Mouse (Mus musculus): ENCODE measurements around the gene Specc1.

Specc1 gene

DNA sequence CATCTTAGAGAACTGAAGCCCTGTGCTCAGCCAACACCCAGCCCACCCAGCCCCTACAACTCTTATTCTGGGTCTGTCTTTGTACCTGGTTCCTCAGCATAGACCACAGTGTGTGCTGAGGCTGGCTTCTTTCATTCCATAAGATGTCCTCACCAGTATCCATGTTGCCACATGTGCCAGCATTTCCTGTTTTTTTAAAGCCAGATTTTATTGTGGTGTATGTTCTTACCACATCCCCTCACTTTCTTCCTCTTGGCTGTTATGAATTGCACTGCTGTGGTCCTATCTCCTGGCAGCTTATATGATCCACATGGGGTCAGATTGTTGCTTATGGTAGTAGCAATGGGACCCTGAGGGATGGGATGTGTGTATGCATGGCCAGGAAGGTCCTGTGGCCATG lies 92.6 kb downstream of the Specc1 start:
- no peak for DNase-seq (ENCODE audit: low read depth, low spot score)

DNA sequence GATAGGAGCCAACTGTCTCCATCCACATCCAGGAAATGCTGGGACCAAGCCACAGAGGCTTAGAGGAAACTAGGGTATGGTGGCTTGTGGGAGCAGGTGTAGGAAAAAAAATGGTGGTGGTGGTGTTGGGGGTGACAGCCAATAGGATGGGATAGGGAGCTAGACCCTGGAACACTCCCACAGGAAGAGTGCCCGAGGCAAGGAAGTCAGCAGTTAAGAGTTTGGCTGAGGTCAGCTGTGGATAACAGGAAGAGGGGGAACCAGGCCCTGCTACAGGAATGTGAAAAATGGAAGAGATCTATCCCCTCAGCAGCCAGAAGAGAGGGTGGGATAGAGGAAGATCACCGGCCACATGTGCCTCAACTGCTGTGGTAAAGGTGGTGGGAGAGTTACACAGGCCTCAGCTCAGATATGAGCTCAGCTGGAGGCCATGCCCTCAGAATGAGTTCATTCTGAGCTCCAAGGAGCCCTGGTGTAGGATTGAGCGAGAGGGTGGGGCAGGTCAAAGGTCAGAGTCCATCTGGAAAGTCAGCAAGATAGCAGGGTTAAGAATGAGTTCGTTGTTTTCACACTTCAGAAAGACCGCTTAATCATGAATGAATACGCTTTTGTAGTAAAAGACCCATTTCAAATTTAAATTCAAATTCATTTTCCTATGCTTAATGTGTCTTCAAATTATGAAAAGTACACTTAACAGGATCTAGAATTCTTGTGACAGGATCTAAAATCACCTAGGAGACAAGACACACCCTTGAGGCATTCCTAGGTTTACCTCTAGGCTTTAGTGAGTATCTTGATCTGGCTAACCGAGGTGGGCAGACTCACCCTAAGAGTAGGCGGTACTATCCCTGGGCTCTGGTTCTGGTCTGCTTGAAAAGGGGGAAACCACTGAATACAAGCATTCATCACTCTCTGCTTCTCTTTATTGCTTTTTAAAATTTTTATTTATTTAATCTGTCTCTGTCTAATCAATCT lies 94.1 kb downstream of the Specc1 start:
- no peak for DNase-seq (ENCODE audit: low read depth, low spot score)

DNA sequence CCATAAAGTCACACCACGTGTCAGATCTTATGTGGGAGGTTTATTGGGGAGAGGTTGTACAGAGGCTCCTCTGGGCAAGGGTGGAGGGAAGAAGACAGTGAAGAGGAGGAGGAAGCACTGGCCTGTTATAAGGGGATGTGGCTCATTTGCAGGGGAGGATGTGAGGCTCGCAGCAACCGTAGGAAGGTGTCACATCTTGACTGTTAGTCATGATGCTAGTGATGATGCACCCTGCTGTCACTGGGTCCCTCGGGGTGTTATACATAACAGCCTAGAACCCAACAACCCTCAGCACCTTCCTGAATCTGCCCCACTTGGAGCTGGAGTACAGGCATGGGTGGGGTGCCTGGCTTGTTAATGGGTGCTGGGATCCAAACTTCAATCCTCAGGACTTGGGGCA lies 94.9 kb downstream of the Specc1 start:
- DNase-seq (ENCODE audit: low read depth, low spot score): no peak

DNA sequence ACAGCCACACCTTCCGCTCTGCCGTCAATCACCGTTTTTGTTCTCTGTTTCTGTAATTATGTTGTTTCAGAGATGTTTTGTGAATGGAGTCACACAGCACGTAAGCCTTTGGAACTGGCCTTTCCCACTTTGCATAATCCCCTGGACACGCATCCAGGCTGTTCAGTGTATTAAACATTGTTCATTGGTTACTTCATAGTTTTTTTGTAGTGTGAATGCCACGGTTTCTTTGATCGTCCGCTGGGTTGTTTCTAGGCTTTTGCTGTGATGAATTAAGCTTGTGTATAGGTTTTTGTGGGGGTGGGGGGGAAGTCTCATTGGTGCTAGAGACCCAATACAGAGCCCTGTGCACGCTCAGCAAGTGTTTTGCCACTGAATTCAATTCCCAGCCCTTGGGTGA lies 97.4 kb downstream of the Specc1 start:
- DNase-seq (ENCODE audit: low read depth, low spot score): no peak

DNA sequence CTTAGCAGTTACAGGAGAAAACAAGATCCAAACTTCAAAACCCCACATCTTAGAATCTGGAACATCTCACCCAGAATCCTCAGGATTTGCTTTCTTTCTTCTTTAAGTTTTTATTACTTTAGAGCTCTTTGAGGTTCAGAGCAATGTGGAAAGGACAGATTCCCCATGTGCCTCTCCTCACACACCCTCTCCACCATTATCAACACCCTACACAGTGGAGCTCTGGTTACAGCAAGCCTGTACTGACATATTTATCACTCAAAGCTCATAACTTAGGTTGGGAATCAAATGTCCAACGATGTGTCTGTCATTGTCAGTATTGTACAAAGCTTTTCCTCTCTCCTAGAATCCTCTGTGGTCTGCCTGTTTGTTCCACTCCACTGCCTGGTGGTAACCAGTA lies 108.0 kb downstream of the Specc1 start:
- DNase-seq (ENCODE audit: low read depth, low spot score): no peak

DNA sequence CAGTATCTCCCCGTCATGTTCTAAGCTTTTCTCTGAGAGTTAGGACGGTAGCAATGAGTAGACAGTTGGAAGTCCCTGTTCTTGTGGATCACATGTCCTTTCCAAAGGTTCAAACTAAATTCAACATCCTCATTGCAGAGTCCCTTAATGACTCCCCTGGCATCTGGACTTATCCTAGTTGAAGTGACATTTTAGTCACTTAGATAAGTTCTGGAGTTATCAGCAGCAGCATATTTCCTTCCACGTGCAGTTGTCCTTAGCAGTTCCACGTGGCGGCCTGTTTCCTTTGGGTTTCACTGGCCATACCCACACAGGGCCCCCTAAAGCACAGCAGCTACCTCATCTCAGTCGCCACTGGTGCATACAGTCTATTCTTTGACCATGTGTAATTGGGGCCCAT lies 109.1 kb downstream of the Specc1 start:
- no peak for DNase-seq (ENCODE audit: low read depth, low spot score)

DNA sequence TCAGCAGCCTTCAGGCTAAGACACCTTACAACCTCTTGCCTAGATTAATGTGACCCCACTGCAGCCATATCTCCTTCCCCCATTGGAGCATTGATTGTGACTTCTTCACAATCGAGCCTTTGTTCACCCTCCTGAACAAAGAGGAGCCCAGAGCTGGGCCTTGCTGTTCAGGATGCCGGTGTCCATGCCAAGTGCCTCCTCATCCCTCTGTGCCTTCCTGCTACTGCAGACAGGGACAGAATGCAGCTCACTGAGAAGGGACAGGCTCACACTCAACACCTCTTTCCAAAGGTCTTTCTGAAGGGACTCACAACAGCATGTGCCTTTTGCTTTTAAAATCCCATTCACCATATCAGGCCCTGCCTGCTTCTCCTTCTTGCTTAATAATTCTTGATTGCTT lies 113.0 kb downstream of the Specc1 start:
- no peak for DNase-seq (ENCODE audit: low read depth, low spot score)

DNA sequence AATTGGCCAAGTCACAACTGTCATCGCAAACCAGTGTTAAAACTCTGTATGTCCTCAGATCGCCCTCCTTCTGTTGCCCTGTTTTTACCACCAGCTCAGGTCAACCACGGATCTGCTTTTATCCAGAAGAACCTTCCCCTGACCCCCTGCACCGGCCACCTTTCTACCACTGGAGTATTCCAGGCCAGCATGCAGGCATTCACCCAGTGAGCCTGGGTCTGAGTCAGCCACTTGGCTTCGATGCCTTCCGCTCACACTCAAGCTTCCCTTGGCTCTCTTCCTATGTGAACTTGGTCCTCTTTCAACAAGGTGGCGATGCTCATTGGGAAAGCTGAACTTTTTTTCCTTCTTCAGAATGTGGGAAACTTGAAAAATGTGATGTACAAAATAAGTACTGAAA lies 113.6 kb downstream of the Specc1 start:
- DNase-seq (ENCODE audit: low read depth, low spot score): no peak

DNA sequence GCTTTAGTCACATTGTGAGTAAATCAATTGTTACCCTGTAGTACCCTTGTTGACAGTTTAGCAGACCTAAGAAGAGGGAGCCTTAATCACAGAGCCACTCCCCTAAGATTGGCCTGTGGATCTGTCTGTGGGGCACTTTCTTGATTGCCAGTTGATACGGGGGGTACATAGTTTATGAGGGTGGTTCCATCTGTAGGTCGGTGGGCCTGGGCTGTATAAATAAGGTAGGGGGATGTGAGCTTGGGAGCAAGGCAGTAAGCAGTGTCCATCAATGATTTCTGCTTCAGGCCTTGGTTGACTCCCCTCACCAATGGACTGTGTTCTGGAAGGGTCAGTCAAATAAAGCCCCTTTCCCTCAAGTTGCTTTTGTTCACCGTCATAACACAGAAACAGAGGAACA lies 115.8 kb downstream of the Specc1 start:
- DNase-seq (ENCODE audit: low read depth, low spot score): no peak

DNA sequence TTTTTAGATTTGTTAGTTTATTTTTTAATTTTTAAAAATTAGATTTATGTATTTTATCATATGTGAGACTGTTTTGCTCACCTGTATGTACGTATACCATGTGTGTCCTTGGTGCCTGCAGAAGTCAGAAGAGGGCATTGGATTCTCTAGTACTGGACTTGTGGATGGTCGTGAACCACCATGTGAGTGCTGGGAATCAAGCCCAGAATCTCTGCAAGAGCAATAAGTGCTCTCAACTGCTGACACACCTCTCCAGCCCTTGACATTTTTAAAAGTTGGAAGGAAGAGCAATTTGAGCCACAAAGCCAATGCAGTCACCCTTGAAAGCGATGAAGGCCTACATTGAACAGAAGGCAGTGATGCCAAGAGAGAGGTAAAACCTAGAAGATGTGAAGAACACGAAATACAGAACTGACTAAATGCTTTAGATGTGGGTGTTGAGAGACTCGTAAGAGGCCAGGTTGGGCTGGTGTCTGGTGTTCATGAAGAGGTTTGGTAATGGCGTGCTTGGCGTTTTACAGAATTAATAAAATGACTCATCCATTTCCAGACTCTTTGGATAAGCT lies 117.1 kb downstream of the Specc1 start:
- no peak for DNase-seq (ENCODE audit: low read depth, low spot score)

DNA sequence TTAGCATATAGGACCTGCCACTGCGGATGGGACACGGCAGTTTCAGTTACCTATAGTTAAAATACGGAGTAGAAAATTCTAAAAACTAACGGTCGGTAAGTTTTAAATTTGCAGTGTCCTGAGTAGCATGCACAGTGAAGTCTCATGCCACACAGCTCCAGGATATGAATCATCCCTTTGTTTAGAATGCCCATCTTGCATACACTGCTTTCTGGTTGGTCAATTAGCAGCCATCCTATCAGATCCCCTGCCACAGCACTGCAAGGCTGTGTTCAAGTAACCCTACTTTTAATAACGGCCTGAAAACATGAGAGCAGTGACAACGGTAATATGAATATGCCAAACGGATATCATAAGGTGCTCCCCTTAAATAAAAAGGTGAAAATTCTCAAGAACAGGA lies 118.0 kb downstream of the Specc1 start:
- DNase-seq (ENCODE audit: low read depth, low spot score): no peak

DNA sequence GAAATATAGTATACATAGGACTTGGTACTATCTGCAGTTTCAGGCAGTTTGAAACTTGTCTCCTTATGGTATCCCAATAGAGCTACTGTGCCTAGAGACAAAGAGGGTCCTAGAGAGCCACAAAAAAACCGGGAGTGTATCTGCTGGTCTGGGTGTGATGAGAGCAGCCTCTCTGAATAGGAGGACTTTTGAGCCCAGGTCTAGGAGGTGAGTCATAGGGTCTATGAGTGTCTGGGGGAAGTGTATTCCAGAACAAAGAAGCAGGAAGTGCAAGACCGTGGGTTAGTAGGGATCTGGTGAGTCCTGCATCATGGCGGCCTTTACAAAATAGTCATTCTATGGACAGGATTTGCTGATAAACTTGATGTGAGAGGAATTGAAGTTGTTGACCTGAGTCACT lies 118.5 kb downstream of the Specc1 start:
- DNase-seq (ENCODE audit: low read depth, low spot score): no peak

DNA sequence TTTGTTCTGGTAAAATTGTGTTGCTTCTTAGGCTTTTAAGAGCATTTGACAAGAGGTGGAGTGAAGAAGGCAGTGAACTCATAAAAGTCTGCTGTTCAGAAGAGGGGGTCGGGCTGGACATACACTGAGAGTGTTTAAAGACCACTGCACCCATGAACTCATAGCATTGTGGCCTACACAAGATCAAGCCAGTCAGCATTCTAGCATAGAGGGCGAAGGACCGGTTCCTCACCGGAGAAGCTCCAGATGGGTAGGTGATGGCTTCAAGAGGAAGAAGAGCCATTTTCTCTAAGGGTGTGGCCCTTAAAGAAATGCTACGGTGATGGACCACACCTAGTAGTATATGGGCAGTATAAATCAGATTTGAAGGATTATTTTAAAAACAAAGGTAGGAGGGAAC lies 119.0 kb downstream of the Specc1 start:
- DNase-seq (ENCODE audit: low read depth, low spot score): no peak

DNA sequence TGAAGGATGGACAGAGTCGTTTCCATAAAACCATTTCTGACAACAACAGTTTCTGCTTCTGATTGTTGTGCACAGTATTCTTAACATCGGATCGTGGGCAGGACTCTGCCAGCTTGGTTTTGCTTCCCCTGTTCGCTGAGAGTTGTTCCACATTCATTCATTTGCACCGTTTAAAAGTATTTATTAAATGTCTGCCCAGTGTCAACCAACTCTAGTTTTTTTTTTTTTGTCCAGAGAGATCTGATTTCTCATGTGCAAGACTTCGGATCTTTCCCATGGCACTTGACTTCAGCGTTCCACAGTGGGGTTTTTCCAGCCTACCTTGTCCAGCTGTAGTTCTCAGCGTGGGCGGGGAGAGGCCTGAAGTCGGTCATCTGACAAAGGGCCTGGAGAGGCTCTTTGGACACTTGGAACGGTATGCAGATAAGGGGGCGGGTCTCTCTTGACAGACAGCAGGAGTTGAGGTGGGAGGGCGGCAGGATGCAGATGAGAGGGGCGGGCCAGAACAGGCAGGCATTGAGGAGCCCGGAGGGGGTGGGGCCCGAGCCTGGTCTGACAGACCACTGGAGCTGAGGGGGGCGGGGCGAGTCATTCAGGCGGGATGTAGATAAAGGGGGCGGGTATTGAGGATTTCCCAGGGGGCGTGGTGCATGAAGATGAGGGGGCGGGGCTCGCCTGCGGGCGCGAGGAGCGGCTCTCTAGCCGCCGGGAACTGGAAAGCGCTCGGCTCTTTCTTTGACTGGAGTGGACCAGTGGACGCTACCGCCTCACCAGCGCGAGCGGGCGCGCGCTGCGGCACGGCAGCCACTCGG lies 120.0 kb downstream of the Specc1 start:
- DNase-seq (ENCODE audit: low read depth, low spot score): peak; percentile 94

DNA sequence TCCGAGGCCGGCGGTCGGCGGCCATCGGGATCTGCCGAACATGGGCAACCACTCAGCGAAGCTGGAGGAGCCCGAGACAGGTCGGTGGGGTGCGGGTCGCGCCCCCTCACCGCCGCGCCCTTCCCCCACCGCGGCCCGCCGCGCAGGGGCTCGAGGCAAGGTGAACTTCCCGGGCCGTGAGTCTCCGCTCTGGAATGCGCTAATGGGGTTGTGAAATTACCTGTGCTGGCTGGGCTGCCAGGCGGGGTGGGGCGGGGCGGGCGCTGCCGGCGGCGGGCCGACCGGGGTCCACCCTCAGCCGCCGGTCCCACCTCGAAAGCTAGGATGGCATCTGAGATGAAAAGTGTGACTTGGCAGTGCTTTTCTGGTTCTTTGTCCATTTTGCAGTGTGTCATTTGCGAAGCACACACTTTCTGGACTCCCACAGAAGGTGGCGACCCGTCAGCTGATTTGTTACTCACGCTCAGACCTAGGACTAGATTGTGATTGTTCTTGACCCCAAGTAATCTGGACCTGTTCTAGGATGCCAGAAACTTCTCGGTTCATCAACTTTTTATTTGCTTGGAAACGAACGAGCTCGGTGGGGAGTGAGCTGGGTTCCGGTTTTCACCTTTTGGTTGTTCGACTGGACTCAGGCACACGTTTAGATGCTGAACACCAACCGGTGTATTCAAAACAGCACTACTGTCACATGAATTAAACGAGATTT lies 120.7 kb downstream of the Specc1 start:
- no peak for DNase-seq (ENCODE audit: low read depth, low spot score)

DNA sequence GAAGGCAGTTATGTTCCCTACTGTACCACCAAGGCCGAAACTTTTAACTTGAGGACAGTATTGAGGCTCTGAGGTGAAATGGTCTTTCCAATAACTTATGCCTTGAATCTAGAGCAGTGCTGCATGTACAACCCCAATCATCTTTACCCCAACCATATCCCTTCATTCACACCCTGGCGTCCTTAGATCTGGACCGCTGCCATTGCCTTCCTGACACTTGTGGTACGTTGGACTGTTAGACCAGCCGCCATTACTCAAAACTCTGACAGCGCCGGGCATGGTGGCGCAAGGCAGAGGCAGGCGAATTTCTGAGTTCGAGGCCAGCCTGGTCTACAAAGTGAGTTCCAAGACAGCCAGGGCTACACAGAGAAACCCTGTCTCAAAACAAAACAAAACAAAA lies 121.8 kb downstream of the Specc1 start:
- no peak for DNase-seq (ENCODE audit: low read depth, low spot score)

DNA sequence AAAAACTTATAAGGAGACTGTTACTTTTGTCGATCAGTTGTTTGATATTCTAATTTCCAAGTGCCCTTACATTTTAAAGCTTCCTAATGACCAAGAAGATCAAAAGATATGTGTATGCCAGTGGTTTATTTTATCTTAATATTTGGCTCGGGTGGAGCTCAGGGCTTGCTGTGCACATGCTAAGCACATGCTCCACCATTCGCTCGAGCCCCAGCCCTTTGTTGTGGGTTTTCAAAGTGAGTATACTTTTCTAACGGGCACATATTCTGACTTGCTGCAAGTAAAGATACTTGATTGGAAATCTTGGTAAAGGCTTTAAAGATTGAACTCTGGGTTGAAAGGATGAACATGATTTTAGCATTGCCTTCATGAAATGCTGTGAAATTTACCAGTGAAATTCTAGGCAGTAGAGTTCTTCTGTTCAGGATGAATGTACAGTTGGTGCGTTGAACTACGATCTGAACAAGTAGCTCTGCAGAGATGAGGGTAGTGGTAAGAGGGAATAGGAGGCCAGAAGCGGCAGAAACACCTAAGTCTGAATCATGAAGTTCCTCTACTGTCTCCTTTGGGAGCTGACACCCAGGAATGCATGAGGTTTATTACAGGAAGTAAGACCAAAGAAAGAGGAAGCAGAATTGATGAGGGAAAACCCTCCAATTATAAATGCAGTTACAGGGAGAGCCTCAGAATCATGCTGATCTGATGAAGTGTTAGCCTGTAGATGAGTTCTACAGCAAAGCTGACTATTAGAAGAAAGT lies 122.7 kb downstream of the Specc1 start:
- no peak for DNase-seq (ENCODE audit: low read depth, low spot score)

DNA sequence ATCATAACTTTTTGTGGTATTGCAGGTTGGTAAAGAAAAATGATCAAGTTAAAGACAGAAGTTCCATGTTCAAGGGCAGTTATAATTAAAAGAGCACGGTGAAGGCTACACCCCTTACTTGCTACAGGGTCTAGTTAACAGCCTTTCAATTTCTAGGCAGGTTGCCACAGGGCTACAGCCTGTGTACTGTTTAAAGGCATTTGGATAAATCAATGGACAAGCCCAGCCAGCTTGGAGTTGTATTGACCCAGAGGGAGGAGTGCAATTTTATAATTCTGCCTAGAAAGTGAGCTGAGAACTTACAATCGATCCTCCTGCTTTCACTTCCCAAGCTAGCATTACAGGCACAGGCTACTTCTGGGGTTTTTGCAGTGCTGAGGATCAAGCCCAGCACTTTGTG lies 123.9 kb downstream of the Specc1 start:
- DNase-seq (ENCODE audit: low read depth, low spot score): no peak

DNA sequence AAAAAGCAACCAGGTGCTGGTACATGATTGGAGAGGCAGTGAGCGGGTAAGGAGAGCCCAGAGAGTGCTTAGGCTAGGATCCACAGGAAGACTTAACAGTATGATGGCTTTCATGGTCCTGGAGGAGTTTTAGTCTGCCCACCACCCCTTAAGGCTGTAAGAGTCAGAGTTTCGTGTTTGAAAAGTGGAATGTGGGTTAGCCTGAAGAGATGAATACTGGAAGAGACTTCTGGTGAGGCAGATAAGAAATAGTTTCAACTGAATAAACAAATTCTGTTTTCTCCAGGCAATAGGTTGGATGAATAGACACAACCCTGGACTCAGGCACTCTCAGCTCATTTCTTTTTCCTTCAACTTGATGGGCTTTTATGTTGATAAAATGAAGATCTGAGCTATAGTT lies 130.1 kb downstream of the Specc1 start:
- DNase-seq (ENCODE audit: low read depth, low spot score): no peak

DNA sequence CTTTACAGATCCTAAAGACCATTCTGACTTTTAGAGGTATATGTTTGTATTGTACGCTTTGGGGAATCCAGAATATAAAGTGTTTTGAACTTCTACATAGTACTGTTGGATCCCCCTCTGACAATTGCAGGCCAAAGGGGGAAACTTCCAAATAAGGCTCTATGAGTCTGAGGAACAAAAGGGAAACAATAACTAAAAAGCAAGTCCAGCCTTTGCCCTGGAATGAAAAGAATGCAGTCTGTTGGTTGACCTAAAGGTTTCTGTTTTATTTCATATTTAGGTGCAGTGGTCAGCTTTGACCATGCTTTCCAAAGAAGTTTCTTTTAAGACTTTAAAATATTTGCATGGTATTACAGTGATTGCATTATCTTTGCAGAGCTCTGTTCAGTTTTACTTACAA lies 130.5 kb downstream of the Specc1 start:
- no peak for DNase-seq (ENCODE audit: low read depth, low spot score)

DNA sequence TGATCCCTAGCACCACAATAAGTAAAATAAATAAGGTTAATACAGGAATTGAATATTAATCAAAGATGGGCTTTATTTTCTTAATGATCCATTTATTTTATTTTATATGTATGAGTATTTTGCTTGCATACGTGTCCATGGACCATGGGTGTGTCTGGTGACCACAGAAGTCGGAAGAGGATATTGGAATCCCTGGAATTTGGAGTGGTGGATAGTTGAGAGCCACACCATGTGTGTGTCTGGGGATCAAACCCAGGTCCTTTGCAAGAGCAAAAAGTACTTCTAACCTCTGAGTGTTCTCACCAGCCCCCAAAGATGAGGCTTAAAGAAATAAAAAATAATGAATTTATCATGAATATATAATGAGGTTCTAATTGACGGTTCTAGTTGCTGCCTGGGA lies 132.1 kb downstream of the Specc1 start:
- no peak for DNase-seq (ENCODE audit: low read depth, low spot score)

Data from skeletal muscle tissue, adult 2 months (tissue).